Mouse (Mus musculus) kidney, adult 2 months (tissue): ENCODE data around the gene Eepd1.

ENCODE experiments used
- CTCF ChIP-seq: fragments of 200-500 bp; conservative IDR thresholded peaks from 2 replicates; pipeline ENCODE4 v1.5.1; 2011; ENCODE audit warnings: low read depth, mild to moderate bottlenecking, control low read depth, low read length, moderate library complexity, mixed read lengths; ENCODE audit not compliant: insufficient read depth, insufficient read length
- POLR2A ChIP-seq: fragments of 200-500 bp; IDR thresholded peaks from one replicate; pipeline ENCODE4 v1.6.1; 2011; ENCODE audit warnings: low read depth, low read length, control low read depth

DNA sequence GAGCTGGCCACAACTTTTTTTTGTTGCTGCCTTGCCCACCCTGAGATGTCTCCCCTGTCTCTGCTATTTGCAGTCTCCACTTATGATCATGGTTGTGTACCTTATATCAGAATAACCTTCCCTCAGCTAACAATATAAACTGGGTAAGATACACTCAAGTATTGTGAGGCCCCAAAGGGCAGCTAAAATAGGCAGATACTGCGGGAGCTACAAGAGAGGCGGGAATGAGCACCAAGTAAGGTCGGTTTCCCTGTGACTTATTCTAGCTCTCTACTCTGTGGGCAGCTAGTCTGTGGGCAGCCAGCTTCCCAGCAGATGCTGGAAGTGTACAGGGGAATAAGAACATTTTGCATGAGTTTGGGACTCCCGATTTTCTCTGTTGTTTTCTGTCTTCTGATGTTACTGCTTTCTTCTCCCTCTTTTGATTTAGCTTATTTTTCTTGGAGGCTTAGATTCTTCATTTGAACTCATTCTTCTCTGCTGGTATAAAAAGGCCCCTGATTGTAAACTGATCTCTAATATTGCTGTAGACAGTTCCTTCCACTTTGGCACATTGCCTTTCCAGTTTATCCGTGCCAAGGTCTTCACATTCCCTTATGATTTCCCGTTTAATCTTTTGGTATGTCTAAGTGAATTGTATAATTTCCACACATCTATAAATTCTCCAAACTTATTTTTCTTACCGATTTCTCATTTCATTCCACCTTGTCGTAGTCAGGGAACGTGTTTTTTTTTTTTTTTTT lies 78.8 kb downstream of the Eepd1 start:
- TF ChIP-seq POLR2A (no peak), CTCF (no peak)
